Mouse (Mus musculus) NIH3T3 (cell line): ENCODE results near the gene Rhox6.
A peak's percentile ranks its signal among the peaks of the same experiment; 100 is the strongest.
"Not testable (repeated sequence)": the region's sequence is repeated elsewhere in the genome, so short reads cannot be mapped to it uniquely, and the experiment has no call there.

Source experiments
- DNase-seq: peaks from one replicate; pipeline ENCODE4 v3.0.0-alpha.2; 2012; ENCODE audit warnings: low read depth

Rhox6 gene

GRCm38 (mm10) chrX:37826610-37827009, at the start of gene Rhox6:
Gene Rhox6, plus strand, starts transcription at chrX:37826910.
- not testable (repeated sequence) for DNase-seq

- DNase-seq = peak; percentile 3
These were observed 19.2 kb upstream of the Rhox6 start for GRCm38 (mm10) chrX:37807286-37808080.

GRCm38 (mm10) chrX:37809396-37809795, 17.3 kb upstream of the Rhox6 start:
- DNase-seq = no peak

- peak; percentile 46 for DNase-seq
These were observed 15.5 kb upstream of the Rhox6 start for GRCm38 (mm10) chrX:37811179-37811578.

GRCm38 (mm10) chrX:37815665-37816064, 11.0 kb upstream of the Rhox6 start:
- peak; percentile 1 for DNase-seq

GRCm38 (mm10) chrX:37831386-37831785, 4.7 kb downstream of the Rhox6 start, which contains the start of gene Rhox7a:
Gene Rhox7a, plus strand, starts transcription at chrX:37831686.
- DNase-seq = not testable (repeated sequence)

GRCm38 (mm10) chrX:37871641-37872040, 44.9 kb downstream of the Rhox6 start:
- no peak for DNase-seq

- DNase-seq = no peak
These were observed 52.1 kb downstream of the Rhox6 start, which contains the start of gene Rhox8 for GRCm38 (mm10) chrX:37878844-37879243. Gene Rhox8, minus strand, starts transcription at chrX:37878944.
